Mouse (Mus musculus): ENCODE results near the gene Szrd1. TPM values are rescaled to one million over a fixed set of nuclear protein-coding genes. Genes with fewer than 3 reads are reported as not detected.
A peak's percentile ranks its signal among the peaks of the same experiment; 100 is the strongest.

The Szrd1 gene
- 32.9 and 33.4 TPM in 2 replicates for polyA plus RNA-seq (2016; fragmentation: Nextera tagmentation; extraction: Ambion mirVana)

DNA sequence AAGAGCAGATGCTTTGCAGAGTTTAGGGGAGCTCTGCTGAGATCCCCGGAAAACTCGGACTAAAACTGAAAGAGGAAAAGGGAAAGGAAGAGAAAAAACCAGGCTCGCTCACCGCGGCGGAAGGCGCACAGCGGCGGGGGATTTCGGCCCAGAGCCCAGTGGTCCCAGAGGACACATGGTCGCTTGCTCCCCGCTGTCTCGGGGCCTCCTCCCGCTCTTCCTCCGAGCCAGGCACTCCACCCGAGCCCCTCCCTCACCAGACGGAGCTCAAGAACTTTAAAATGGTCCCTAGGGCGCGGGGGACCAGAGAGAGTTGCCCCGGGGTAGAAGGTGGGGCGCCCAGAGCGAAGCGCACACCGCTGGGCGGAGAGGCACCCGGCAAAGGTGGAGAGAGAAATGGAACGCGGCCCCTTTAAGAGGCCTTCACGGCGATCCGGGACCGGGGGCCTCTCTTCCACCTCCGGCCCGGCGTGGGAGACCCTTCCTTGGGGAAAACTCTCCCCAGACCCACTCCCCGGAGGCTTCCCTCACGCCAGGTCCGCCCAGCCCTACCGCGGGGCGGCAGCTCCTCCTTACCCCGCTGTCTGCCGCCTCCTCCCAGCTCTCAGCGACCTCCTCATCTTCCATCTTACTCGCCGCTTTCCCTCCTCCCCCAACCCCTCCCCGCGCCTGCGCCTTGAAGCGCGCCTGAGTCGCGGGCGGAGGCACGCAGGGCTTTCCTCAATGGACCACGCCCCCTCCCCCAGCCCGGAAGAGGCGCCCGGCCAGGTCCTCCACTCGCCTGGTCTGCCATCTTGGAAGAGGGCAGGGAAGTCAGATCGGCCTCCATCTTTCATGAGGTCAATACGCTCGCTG is at the start of gene Szrd1:
Gene Szrd1, minus strand, starts transcription at position 660 of the 855 bp plus-strand sequence.
- Histone ChIP-seq H3K36me3 (no peaks in the 10 kb centered on the region; the same call in 1 of the 2 replicates), H3K27ac (ENCODE audit: poor library complexity, severe bottlenecking) (peak within 1 kb of the TSS; percentile 95), H3K4me3 (peak within 1 kb of the TSS; percentile 89), H3K4me1 (replicated peaks) (peaks cover 38% of the 10 kb centered on the region), H3K9me3 (replicated peaks) (no peaks in the 10 kb centered on the region), H3K4me2 (peak within 1 kb of the TSS; percentile 97), H3K27me3 (replicated peaks) (no peaks in the 10 kb centered on the region), H3K9ac (peak within 1 kb of the TSS; percentile 85)
- ATAC-seq (ENCODE audit: insufficient number of reproducible peaks, low FRiP score), result peak; percentile 95
- under 1% methylated on average over 63 of the region's 63 CpGs for WGBS

DNA sequence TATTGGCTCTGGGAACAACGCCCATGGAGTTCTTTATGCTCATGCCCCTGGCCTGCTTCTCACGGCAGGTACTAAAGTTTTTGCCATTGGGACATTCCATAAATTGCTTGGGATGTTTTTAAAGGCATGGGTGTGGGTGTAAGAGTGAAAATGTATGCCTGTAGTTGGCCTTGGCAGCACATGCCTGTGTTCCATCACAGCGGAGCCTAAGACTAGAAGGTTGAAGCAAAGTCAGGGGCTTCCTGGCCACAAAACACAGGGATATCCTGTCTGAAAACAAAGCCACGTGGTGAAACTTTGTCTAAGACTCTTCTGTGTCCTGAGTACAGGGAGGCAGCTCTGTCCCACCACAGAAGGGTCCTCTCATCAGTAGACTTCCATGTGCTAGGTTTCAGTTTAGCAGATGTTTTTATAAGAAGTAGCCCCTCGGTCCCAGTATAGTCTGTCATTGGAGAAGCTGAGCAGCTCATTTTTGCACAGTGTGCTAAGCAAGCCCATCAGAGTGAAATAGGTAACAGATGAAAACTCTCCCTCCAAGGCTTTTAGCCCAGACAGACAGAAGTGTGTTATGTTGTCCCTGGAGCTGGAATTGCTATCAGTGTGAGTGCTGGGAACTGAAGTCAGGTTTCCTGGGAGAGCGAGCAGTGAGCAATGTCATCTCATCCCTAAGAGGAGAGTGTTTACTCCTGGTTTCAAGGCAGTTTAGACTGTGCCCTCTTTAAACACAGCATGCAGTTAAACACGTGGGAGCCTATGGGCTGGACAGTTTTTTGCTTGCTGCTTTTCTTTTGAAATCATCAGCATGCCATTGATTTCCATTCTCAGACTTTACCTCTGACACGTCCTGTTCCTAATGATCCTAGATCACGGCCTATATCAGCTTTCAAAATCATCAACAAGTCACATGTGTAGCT is 47.6 kb upstream of the Szrd1 start:
- WGBS, result 63% methylated on average over 9 of the region's 9 CpGs
- H3K9ac ChIP-seq, result no peak overlapping the region

DNA sequence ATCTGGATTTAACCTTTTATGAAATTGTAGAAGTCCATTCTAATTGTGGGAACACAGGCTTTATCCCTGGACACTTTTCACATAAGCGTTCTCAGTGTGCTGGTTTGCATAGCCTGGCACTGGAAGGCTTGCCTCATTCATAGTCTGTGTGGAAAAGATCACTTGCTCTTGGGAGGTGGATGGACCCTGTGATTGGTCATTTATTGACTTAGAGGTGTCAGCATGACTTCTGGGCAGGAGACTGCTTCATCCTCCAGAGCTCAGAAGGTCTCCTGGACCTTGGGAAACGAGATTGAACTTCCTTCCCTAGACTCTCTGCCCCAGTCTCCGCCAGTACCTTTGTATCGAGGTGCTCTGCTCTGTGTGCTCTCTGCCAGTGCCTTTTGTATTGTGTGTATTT is 44.9 kb upstream of the Szrd1 start:
- ATAC-seq (ENCODE audit: insufficient number of reproducible peaks, low FRiP score), result no peak
- Histone ChIP-seq H3K4me2 (no peak overlapping the region), H3K9ac (no peak overlapping the region), H3K27ac (ENCODE audit: poor library complexity, severe bottlenecking) (no peak overlapping the region), H3K27me3 (replicated peaks) (no peaks in the 10 kb centered on the region), H3K4me3 (no peak overlapping the region), H3K4me1 (replicated peaks) (peaks cover 18% of the 10 kb centered on the region), H3K36me3 (peaks cover 41% of the 10 kb centered on the region), H3K9me3 (replicated peaks) (no peaks in the 10 kb centered on the region)
- 91% methylated on average over 4 of the region's 4 CpGs for WGBS

More for the DNA sequence above, 47.6 kb upstream of the Szrd1 start:
- H3K27ac ChIP-seq (ENCODE audit: poor library complexity, severe bottlenecking), result 0 out of 2 replicates have a peak overlapping the region, but pooled peaks have one; percentile 6
- H3K4me1 ChIP-seq (replicated peaks), result peaks cover 18% of the 10 kb centered on the region
- H3K4me3 ChIP-seq, result no peak overlapping the region
- no peaks in the 10 kb centered on the region for H3K9me3 ChIP-seq (replicated peaks)
- no peak overlapping the region for H3K4me2 ChIP-seq
- no peak for ATAC-seq (ENCODE audit: insufficient number of reproducible peaks, low FRiP score)
- H3K36me3 ChIP-seq, result peaks cover 37% of the 10 kb centered on the region
- H3K27me3 ChIP-seq (replicated peaks), result no peaks in the 10 kb centered on the region

DNA sequence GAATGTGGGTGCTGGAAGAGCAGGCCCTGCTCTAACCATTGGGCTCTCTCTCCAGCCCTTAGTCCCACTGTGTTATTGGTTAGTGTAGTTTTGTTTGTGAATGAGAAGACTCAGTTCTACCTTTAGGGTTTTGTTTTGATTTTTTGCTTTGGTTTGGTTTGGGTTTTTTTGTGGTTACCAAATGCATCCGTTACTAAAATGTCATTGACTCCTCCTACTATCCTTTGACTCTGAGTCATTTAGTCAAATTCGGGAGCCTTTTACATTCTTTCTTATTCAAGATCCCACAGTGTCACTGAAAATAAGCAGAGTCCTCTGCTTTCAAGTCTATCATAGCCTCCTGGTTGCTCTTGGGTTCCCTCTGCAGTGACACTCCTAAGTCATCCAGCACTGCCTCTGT is 44.4 kb upstream of the Szrd1 start:
- 90% methylated on average over 2 of the region's 2 CpGs for WGBS
- no peak overlapping the region for H3K4me2 ChIP-seq
- H3K4me3 ChIP-seq, result no peak overlapping the region
- H3K36me3 ChIP-seq, result peaks cover 41% of the 10 kb centered on the region
- H3K4me1 ChIP-seq (replicated peaks), result peaks cover 18% of the 10 kb centered on the region
- H3K27me3 ChIP-seq (replicated peaks), result no peaks in the 10 kb centered on the region
- H3K27ac ChIP-seq (ENCODE audit: poor library complexity, severe bottlenecking), result no peak overlapping the region
- H3K9ac ChIP-seq, result no peak overlapping the region
- no peaks in the 10 kb centered on the region for H3K9me3 ChIP-seq (replicated peaks)
- ATAC-seq (ENCODE audit: insufficient number of reproducible peaks, low FRiP score), result no peak

DNA sequence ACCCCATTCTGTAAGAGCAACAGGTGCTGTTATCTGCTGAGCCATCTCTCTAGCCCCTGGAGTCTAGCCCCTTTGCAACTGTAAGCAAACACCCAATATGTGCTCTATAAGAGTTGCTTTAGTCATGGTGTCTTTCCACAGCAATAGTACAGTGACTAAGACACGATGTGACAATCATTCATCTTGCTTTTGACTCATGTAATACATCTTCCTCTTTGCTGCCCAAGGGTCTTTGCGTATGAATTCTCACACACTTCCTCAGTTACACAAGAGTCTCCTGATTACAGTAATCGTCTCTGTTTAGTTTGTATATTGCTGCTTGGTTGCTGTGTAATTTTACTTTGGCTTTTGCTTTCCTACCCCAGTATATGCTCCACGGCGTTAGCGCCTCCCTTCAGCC is 42.4 kb upstream of the Szrd1 start:
- H3K9me3 ChIP-seq (replicated peaks), result no peaks in the 10 kb centered on the region
- no peak overlapping the region for H3K4me2 ChIP-seq
- no peak overlapping the region for H3K4me3 ChIP-seq
- no peak overlapping the region for H3K27ac ChIP-seq (ENCODE audit: poor library complexity, severe bottlenecking)
- H3K9ac ChIP-seq, result no peak overlapping the region
- H3K4me1 ChIP-seq (replicated peaks), result peaks cover 15% of the 10 kb centered on the region
- H3K27me3 ChIP-seq (replicated peaks), result no peaks in the 10 kb centered on the region
- WGBS, result 93% methylated on average over 6 of the region's 6 CpGs
- ATAC-seq (ENCODE audit: insufficient number of reproducible peaks, low FRiP score), result no peak
- peaks cover 49% of the 10 kb centered on the region for H3K36me3 ChIP-seq

DNA sequence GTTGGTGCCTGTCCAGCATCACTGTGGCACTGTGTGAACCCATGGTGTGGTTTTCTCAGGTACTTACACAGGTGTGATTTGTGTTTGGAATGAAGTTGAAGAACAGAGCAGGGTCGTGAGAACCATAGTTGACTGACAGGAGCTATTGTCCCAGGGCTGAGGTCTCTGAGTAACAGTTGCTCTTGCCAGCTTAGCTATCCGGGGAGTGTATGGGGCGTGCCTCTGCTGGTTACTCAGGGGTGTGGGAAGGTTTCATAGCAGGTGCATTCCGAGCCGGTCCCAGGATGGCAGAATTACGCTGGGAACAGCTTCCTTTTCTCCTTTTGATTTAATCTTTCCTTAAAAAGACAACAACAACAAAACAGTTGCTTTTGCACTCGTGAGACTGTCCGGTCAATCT is 41.3 kb upstream of the Szrd1 start:
- Histone ChIP-seq H3K27me3 (replicated peaks) (no peaks in the 10 kb centered on the region), H3K4me3 (no peak overlapping the region), H3K4me2 (no peak overlapping the region), H3K9ac (no peak overlapping the region), H3K36me3 (peaks cover 49% of the 10 kb centered on the region), H3K9me3 (replicated peaks) (no peaks in the 10 kb centered on the region), H3K27ac (ENCODE audit: poor library complexity, severe bottlenecking) (no peak overlapping the region), H3K4me1 (replicated peaks) (peaks cover 15% of the 10 kb centered on the region)
- WGBS, result 90% methylated on average over 8 of the region's 8 CpGs
- no peak for ATAC-seq (ENCODE audit: insufficient number of reproducible peaks, low FRiP score)

DNA sequence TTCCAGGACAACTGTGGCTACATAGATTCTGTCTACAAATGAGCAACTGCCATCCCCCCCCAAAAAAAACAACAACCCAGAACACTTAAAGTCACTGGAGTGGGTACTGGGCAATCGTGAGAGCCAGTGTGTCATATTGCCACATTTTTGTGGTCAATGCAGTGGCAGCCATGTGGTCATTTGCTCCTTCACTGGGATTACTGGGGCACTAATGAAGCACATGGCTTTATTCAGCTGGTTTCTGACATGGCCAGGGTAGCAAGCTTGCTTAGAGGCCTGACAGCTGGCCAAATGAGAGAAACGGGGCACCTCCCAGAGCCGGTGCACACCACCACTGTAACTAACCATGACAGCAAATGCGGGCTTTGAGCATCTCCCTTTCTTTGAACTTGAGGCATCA is 38.9 kb upstream of the Szrd1 start:
- no peak overlapping the region for H3K4me3 ChIP-seq
- no peak overlapping the region for H3K9ac ChIP-seq
- ATAC-seq (ENCODE audit: insufficient number of reproducible peaks, low FRiP score), result no peak
- H3K9me3 ChIP-seq (replicated peaks), result no peaks in the 10 kb centered on the region
- H3K27me3 ChIP-seq (replicated peaks), result no peaks in the 10 kb centered on the region
- no peak overlapping the region for H3K27ac ChIP-seq (ENCODE audit: poor library complexity, severe bottlenecking)
- peaks cover 42% of the 10 kb centered on the region for H3K36me3 ChIP-seq
- peaks cover 17% of the 10 kb centered on the region for H3K4me1 ChIP-seq (replicated peaks)
- H3K4me2 ChIP-seq, result no peak overlapping the region
- 94% methylated on average over 4 of the region's 4 CpGs for WGBS

DNA sequence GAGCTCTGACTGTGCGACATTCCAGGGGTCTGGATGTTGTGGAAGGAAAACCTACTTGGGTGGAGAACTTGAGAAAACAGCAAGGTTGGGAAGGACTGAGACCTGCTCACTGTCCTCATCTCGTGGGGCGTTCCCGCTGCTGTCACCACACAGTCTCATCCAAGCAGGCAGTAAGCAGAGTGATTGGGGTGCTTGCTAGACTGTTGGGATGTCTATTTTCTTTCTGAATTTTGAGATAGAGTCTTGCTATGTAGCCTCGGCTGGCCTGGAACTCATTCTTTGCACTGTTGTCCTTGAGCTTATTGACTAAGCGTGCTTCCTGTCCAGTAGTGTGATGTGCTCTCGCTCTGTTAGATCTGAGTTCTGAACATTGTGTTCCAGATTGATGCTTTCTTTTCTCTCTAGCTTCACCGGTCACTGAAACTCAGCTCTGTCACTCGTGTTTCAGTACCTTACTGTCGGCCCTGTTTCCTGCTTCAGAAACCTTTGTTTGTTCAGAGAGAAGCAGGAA is 36.8 kb upstream of the Szrd1 start:
- Histone ChIP-seq H3K4me3 (no peak overlapping the region), H3K36me3 (peaks cover 31% of the 10 kb centered on the region), H3K4me2 (no peak overlapping the region), H3K9ac (no peak overlapping the region), H3K27me3 (replicated peaks) (no peaks in the 10 kb centered on the region), H3K4me1 (replicated peaks) (peaks cover 17% of the 10 kb centered on the region), H3K9me3 (replicated peaks) (no peaks in the 10 kb centered on the region), H3K27ac (ENCODE audit: poor library complexity, severe bottlenecking) (peak overlapping the region; percentile 49)
- ATAC-seq (ENCODE audit: insufficient number of reproducible peaks, low FRiP score), result no peak
- 72% methylated on average over 10 of the region's 10 CpGs for WGBS

DNA sequence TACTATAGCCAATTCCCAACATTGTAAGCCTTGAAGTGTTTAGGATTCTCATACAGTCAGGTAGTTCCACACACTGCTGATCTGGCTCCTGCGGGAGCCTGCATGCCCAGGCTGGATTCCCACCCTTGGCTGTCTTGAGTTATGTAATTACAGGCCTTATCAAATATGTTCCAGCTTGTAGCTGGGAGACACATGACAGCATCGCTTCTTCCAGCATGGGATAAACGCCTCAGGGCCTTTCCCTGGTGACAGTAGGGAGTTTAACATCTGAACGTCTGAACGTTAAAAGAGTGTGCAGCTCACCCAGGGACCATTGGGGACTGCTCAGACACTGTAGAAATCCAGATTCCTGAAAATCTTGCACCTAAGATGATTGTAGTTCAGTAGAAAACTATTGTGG is 36.2 kb upstream of the Szrd1 start:
- Histone ChIP-seq H3K4me2 (no peak overlapping the region), H3K36me3 (peaks cover 31% of the 10 kb centered on the region), H3K27me3 (replicated peaks) (no peaks in the 10 kb centered on the region), H3K4me3 (no peak overlapping the region), H3K4me1 (replicated peaks) (peaks cover 17% of the 10 kb centered on the region), H3K9me3 (replicated peaks) (no peaks in the 10 kb centered on the region), H3K27ac (ENCODE audit: poor library complexity, severe bottlenecking) (no peak overlapping the region), H3K9ac (no peak overlapping the region)
- 63% methylated on average over 5 of the region's 5 CpGs for WGBS
- no peak for ATAC-seq (ENCODE audit: insufficient number of reproducible peaks, low FRiP score)

DNA sequence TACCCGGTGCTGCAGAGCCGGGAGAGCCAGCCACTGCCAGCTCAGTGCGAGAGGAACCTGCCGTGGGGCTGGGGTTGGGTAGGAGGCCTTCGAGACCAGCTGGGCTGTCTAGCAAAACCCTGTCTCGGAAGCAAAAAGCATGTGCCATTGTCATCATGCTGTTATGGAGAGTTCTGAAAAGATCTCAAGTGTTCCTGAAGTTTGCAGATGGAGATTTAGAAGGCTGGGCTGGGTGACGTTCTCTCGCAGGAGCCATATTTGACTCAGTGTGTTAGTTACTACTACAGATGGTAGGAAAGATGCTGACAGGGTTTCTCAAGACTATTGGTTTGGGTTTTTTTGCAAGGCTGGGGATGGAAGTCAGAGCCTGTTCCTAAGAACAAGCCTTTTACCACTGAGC is 32.5 kb upstream of the Szrd1 start:
- ATAC-seq (ENCODE audit: insufficient number of reproducible peaks, low FRiP score), result no peak
- H3K9ac ChIP-seq, result no peak overlapping the region
- H3K36me3 ChIP-seq, result peaks cover 41% of the 10 kb centered on the region
- WGBS, result 89% methylated on average over 8 of the region's 8 CpGs
- H3K9me3 ChIP-seq (replicated peaks), result 0 out of 2 replicates have a peak, but pooled peaks cover 2% of the 10 kb centered on the region
- no peak overlapping the region for H3K4me2 ChIP-seq
- no peak overlapping the region for H3K4me3 ChIP-seq
- no peak overlapping the region for H3K27ac ChIP-seq (ENCODE audit: poor library complexity, severe bottlenecking)
- no peaks in the 10 kb centered on the region for H3K27me3 ChIP-seq (replicated peaks)
- peaks cover 16% of the 10 kb centered on the region for H3K4me1 ChIP-seq (replicated peaks)

DNA sequence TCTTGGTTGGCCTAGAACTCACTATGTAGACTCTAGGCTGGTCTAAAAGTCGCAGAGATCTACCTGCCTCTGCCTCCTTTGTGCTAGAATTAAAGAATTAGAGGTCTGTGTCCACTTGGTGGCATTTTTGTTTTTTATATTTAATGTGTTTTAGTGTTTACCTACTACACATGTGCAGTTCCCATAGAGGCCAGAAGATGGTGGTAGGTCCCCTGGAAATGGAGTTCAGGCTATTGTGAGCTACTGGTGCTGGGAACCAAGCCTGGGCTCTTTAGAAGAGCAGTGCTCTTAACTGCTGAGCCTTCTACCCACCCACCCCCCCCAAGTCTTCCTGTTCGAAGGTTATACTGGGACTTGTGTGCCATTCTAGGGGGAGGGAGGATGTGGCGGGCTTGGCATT is 27.6 kb upstream of the Szrd1 start:
- Histone ChIP-seq H3K9ac (no peak overlapping the region), H3K4me2 (no peak overlapping the region), H3K4me1 (replicated peaks) (no peaks in the 10 kb centered on the region; the same call in 1 of the 2 replicates), H3K36me3 (peaks cover 49% of the 10 kb centered on the region), H3K27me3 (replicated peaks) (no peaks in the 10 kb centered on the region), H3K9me3 (replicated peaks) (peaks cover 9% of the 10 kb centered on the region; the same call in 1 of the 2 replicates), H3K27ac (ENCODE audit: poor library complexity, severe bottlenecking) (no peak overlapping the region), H3K4me3 (no peak overlapping the region)
- WGBS, result 91% methylated on average over 3 of the region's 3 CpGs
- ATAC-seq (ENCODE audit: insufficient number of reproducible peaks, low FRiP score), result no peak
